ENCODE assay signal across 9 mouse cellular contexts in genomic region chr11:79678363-79679153, GRCm38 (mm10).
"Had no signal": no experiment of that assay in that cellular context is flagged by ENCODE, and none has a peak within 500 bp of the region (broad histone marks: within the 10 kb centered on the region; RNA-seq: fewer than 3 reads in every experiment).

No protein-coding gene starts in this region.

- ATAC-seq: midbrain, embryonic 13.5 days had no signal

- H3K4me2 ChIP-seq: midbrain, embryonic 13.5 days had no signal

- H3K27ac ChIP-seq: liver, embryonic 14.5 days had no signal

- H3K27me3 ChIP-seq: midbrain, embryonic 13.5 days had no signal

- H3K9me3 ChIP-seq: midbrain, embryonic 13.5 days had no signal

- H3K9ac ChIP-seq: liver, embryonic 14.5 days; midbrain, embryonic 13.5 days had no signal

- DNase-seq: kidney, adult 18-20 months; kidney, postnatal 10 days; kidney, postnatal 4 days; liver; lung, adult 18-20 months; thymus, adult 18-20 months; thymus, postnatal 14 days had no signal

- H3K4me3 ChIP-seq: midbrain, embryonic 13.5 days had no signal
